Mouse (Mus musculus) forebrain, embryonic 16.5 days (tissue): ENCODE data around the gene B3gnt7. TPM values are rescaled to one million over a fixed set of nuclear protein-coding genes. Genes with fewer than 3 reads are reported as not detected.

Experiments
- ATAC-seq: fragments of 200-750 bp; cut with Nextera tagmentation; 2 replicates; pipeline ENCODE4 v1.8.0; 2017; ENCODE audit warnings: mild to moderate bottlenecking, moderate library complexity
- H3K27ac ChIP-seq: fragments of 300-500 bp; sonication (generic); 2 replicates; pipeline ENCODE4 v1.5.1; 2014; ENCODE audit warnings: low read length, control low read depth
- H3K27me3 ChIP-seq: fragments of 300-500 bp; sonication (generic); replicated peaks from 2 replicates; pipeline ENCODE4 v1.6.1; 2014; ENCODE audit warnings: low read length; ENCODE audit not compliant: control insufficient read depth, insufficient read depth
- H3K36me3 ChIP-seq: fragments of 300-500 bp; sonication (generic); 2 replicates; pipeline ENCODE4 v1.6.1; 2014; ENCODE audit not compliant: control insufficient read depth, insufficient read depth
- H3K4me1 ChIP-seq: fragments of 300-500 bp; sonication (generic); replicated peaks from 2 replicates; pipeline ENCODE4 v1.6.1; 2014; ENCODE audit warnings: low read length; ENCODE audit not compliant: control insufficient read depth, insufficient read depth
- H3K4me2 ChIP-seq: fragments of 300-500 bp; sonication (generic); 2 replicates; pipeline ENCODE4 v1.6.1; 2014; ENCODE audit warnings: mild to moderate bottlenecking, low read length, control low read depth
- H3K4me3 ChIP-seq: fragments of 300-500 bp; sonication (generic); replicated peaks from 2 replicates; pipeline ENCODE4 v1.5.1; 2014; ENCODE audit warnings: mild to moderate bottlenecking, low read length, control low read depth
- H3K9ac ChIP-seq: fragments of 300-500 bp; sonication (generic); replicated peaks from 2 replicates; pipeline ENCODE4 v1.6.1; 2014; ENCODE audit warnings: low read depth, low read length, control low read depth
- H3K9me3 ChIP-seq: fragments of 300-500 bp; sonication (generic); 2 replicates; pipeline ENCODE4 v1.6.1; 2016; ENCODE audit warnings: low read length; ENCODE audit not compliant: control insufficient read depth
- WGBS: fragments of 180-500 bp; shearing (Covaris S2); extraction: QIAGEN DNeasy Blood & Tissue Kit; methylation state at CpG from one replicate; pipeline ENCODE4 v1.1.7; 2014; 5-methylcytosine and 5-hydroxymethylcytosine counted together
- microRNA-seq: library from miRNA; unstranded; fragments of <30 nt; microRNA quantifications from one replicate; pipeline ENCODE4, GENCODE M21; 2017
- polyA plus RNA-seq: library from polyadenylated mRNA; unstranded; fragments of >200 nt; fragmentation: Nextera tagmentation; extraction: Ambion mirVana; gene quantifications from 2 replicates; pipeline ENCODE4 v1.2.1, GENCODE M21; 2015

Gene B3gnt7
- polyA plus RNA-seq, 1 experiment from 2014 or later: 6.7 TPM

DNA sequence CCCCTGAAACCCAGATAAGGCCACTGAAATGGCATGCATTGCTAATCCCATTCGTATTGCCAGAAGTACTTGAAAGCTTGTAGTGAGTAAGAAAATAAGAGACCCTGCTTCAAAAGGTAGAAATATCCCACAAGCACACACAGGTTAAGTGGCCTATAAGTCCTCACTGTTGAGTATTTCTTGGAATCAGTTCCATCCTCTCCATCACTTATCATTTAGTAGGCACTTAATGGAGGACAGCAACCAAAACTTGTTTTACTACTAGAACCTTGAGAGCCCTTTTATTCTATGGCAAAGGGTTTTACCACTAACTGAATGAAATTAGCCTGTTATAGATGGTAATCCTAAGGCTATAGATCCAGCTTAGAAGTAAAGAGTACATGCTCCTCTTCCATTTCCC, 45.5 kb downstream of the B3gnt7 start:
- no peaks in the 10 kb centered on the region for H3K9me3 ChIP-seq
- 74% methylated on average over 1 of the region's 1 CpGs for WGBS
- no peaks in the 10 kb centered on the region for H3K4me1 ChIP-seq
- no peak for ATAC-seq
- H3K27me3 ChIP-seq: no peaks in the 10 kb centered on the region
- no peak overlapping the region for H3K9ac ChIP-seq
- peaks cover 37% of the 10 kb centered on the region for H3K36me3 ChIP-seq
- H3K27ac ChIP-seq: no peak overlapping the region
- H3K4me3 ChIP-seq: no peak overlapping the region
- no peak overlapping the region for H3K4me2 ChIP-seq

DNA sequence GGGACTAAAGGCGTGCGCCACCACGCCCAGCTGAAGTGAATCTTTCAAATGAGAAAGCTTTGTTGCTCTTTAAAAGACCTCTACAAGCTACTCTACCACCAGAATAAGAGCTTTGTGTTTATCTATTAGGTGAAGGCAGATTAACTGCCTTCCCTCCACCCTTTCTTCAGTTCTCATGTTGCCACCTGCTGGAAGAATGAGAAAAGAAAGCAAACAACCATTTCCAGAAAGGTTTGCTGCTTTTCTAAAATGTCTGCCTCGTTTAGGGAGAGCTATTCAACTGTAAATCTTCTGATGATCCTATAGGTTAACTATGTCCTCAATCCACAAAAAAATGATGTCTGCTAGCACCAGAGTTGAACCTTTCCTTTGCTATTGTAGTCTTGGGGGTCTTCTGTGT, 46.2 kb downstream of the B3gnt7 start:
- H3K4me1 ChIP-seq: no peaks in the 10 kb centered on the region
- H3K27me3 ChIP-seq: no peaks in the 10 kb centered on the region
- H3K4me2 ChIP-seq: no peak overlapping the region
- peaks cover 44% of the 10 kb centered on the region for H3K36me3 ChIP-seq
- no peak for ATAC-seq
- 62% methylated on average over 4 of the region's 4 CpGs for WGBS
- no peak overlapping the region for H3K27ac ChIP-seq
- H3K9me3 ChIP-seq: no peaks in the 10 kb centered on the region
- H3K4me3 ChIP-seq: no peak overlapping the region
- H3K9ac ChIP-seq: no peak overlapping the region

DNA sequence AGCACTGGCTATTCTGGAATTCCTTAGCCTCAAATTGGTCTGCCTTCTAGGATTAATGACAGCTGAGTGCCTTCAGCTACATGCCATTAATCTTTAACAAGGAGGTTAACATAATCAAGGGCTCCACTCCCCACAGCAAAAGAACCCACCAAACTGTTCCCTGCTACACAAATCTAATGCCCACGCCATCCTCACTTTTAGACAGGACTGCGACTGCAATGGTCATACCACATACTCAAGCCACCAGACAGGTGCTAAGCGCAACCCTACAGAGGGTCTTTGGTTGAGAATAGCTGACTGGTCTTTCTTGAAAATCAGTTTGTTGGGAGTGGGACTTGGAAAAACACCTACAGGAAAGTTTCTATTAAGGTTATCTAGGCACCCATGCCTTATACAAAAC, 46.6 kb downstream of the B3gnt7 start:
- no peaks in the 10 kb centered on the region for H3K27me3 ChIP-seq
- H3K36me3 ChIP-seq: peaks cover 45% of the 10 kb centered on the region
- H3K9ac ChIP-seq: no peak overlapping the region
- no peak overlapping the region for H3K4me2 ChIP-seq
- no peaks in the 10 kb centered on the region for H3K9me3 ChIP-seq
- WGBS: 91% methylated on average over 3 of the region's 3 CpGs
- no peak overlapping the region for H3K27ac ChIP-seq
- no peak overlapping the region for H3K4me3 ChIP-seq
- ATAC-seq: no peak
- no peaks in the 10 kb centered on the region for H3K4me1 ChIP-seq

DNA sequence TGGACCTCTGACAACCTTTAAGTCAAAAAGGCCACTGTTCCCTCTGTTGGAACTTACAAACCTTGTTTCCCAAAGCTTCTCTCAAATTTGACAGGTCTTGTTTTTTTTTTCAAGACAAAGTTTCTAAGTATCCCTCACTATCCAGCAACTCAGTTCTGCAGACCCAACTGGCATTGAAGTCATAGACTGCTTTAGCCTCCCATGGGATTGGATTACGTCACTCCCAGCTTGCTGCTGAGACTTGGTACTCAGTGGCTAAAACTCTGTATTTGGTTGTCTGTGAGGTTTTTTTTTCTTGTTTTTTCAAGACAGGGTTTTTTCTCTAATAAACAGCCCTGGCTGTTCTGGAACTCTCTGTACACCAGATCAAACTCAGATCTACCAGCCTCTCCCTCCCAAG, 47.1 kb downstream of the B3gnt7 start:
- Histone ChIP-seq H3K9me3 (no peaks in the 10 kb centered on the region), H3K36me3 (peaks cover 48% of the 10 kb centered on the region), H3K27ac (no peak overlapping the region), H3K9ac (no peak overlapping the region), H3K4me3 (no peak overlapping the region), H3K4me2 (no peak overlapping the region), H3K27me3 (no peaks in the 10 kb centered on the region), H3K4me1 (no peaks in the 10 kb centered on the region)
- WGBS: 89% methylated on average over 1 of the region's 1 CpGs
- ATAC-seq: no peak

DNA sequence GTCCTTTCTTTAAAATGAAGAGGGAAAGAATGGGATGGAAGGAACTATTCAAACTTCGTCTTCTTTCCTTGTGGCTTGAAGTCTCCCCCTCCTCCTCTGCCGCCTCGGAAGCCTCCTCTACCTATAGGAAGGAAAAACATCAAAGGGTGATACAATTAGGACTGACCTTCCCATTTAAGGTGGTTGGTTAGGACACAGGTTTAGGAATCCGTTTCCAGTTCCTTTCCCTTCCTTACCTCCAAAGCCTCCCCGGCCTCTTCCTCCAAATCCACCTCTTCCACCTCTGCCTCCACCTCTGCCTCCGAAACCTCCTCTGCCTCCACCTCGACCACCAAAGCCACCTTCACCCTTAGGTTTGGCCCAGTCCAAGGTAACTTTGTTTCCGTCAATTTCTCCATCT, 47.9 kb downstream of the B3gnt7 start:
- 85% methylated on average over 8 of the region's 8 CpGs for WGBS
- no peak for ATAC-seq
- no peak overlapping the region for H3K27ac ChIP-seq

DNA sequence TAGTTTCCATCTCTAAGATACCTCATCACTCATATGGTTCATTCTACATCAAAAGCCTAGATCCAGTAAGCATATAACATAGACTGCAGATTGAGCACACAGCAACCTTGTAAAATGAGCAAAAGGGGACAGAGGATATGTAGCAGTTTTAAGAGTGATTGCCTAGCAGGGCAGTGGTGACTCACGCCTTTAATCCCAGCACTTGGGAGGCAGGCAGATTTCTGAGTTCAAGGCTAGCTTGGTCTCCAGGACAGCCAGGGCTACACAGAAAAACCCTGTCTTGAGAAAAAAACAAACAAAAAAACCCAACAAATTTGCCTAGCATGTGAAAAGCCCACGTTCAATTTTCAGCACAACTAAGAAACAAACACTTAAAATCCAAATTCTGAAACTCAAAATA, 51.6 kb downstream of the B3gnt7 start:
- peaks cover 10% of the 10 kb centered on the region for H3K4me1 ChIP-seq
- H3K4me3 ChIP-seq: no peak overlapping the region
- peaks cover 58% of the 10 kb centered on the region for H3K36me3 ChIP-seq
- no peak for ATAC-seq
- no peak overlapping the region for H3K9ac ChIP-seq
- WGBS: 89% methylated on average over 2 of the region's 2 CpGs
- no peaks in the 10 kb centered on the region for H3K27me3 ChIP-seq
- no peak overlapping the region for H3K27ac ChIP-seq
- no peaks in the 10 kb centered on the region for H3K9me3 ChIP-seq
- no peak overlapping the region for H3K4me2 ChIP-seq

More for the DNA sequence above, 47.9 kb downstream of the B3gnt7 start:
- no peak overlapping the region for H3K9ac ChIP-seq
- no peaks in the 10 kb centered on the region for H3K4me1 ChIP-seq
- no peaks in the 10 kb centered on the region for H3K9me3 ChIP-seq
- H3K4me3 ChIP-seq: no peak overlapping the region
- H3K36me3 ChIP-seq: peaks cover 52% of the 10 kb centered on the region
- no peaks in the 10 kb centered on the region for H3K27me3 ChIP-seq
- H3K4me2 ChIP-seq: no peak overlapping the region

Small RNA genes lying within 50 kb of the gene (microRNA-seq; reads per million reads assigned to microRNA genes)
- 74.2 reads per million, percentile 50 among the genes with 10 or more reads in this experiment for gene mmu-mir-3535

Other genes starting within 250 kb of the B3gnt7 start
- 191 and 196 TPM in 2 replicates for gene Psmd1, start 238.4 kb upstream of the B3gnt7 start, polyA plus RNA-seq
- gene Htr2b, start 190.9 kb upstream of the B3gnt7 start, polyA plus RNA-seq: 0.17 and 0.35 TPM in 2 replicates
- gene Gm21972, start 169.2 kb upstream of the B3gnt7 start, polyA plus RNA-seq: 0.50 TPM in 1 of 2 replicates, not detected in the other
- 32.5 and 36.5 TPM in 2 replicates for gene Armc9, start 148.1 kb upstream of the B3gnt7 start, polyA plus RNA-seq
- gene Ncl, start 56.6 kb downstream of the B3gnt7 start, polyA plus RNA-seq: 227 and 228 TPM in 2 replicates
- not detected in 2 replicates for gene Nmur1, start 123.4 kb downstream of the B3gnt7 start, polyA plus RNA-seq
- gene Tex44, start 123.5 kb downstream of the B3gnt7 start, polyA plus RNA-seq: not detected in 2 replicates
- 1,987 and 2,275 TPM in 2 replicates for gene Ptma, start 223.9 kb downstream of the B3gnt7 start, polyA plus RNA-seq